Mouse (Mus musculus) hindbrain, embryonic 10.5 days (tissue): ENCODE results near the gene Chst15. TPM values are rescaled to one million over a fixed set of nuclear protein-coding genes. Genes with fewer than 3 reads are reported as not detected.
A peak's percentile ranks its signal among the peaks of the same experiment; 100 is the strongest.

ENCODE experiments used
- DNase-seq: peaks from one replicate; pipeline ENCODE4 v3.0.0-alpha.2; 2017; ENCODE audit warnings: low spot score
- H3K27ac ChIP-seq: fragments of 300-500 bp; sonication (generic); 2 replicates; pipeline ENCODE4 v1.5.1; 2016; ENCODE audit warnings: mild to moderate bottlenecking, moderate library complexity
- H3K27me3 ChIP-seq: fragments of 300-500 bp; sonication (generic); 2 replicates; pipeline ENCODE4 v1.6.1; 2016; ENCODE audit warnings: mild to moderate bottlenecking; ENCODE audit not compliant: poor library complexity, insufficient read depth, severe bottlenecking
- H3K36me3 ChIP-seq: fragments of 300-500 bp; sonication (generic); 2 replicates; pipeline ENCODE4 v1.6.1; 2016; ENCODE audit warnings: mild to moderate bottlenecking, moderate library complexity
- H3K4me1 ChIP-seq: fragments of 300-500 bp; sonication (generic); replicated peaks from 2 replicates; pipeline ENCODE4 v1.6.1; 2016; ENCODE audit warnings: mild to moderate bottlenecking
- H3K4me3 ChIP-seq: fragments of 300-500 bp; sonication (generic); 2 replicates; pipeline ENCODE4 v1.5.1; 2016; ENCODE audit warnings: mild to moderate bottlenecking, moderate library complexity
- H3K9me3 ChIP-seq: fragments of 300-500 bp; sonication (generic); 2 replicates; pipeline ENCODE4 v1.6.1; 2016; ENCODE audit warnings: mild to moderate bottlenecking, moderate library complexity
- WGBS: fragments of 180-500 bp; shearing (Covaris S2); methylation state at CpG from one replicate; pipeline ENCODE4 v1.1.7; 2016; 5-methylcytosine and 5-hydroxymethylcytosine counted together
- polyA plus RNA-seq: library from polyadenylated mRNA; unstranded; fragments of >200 nt; fragmentation: Nextera tagmentation; extraction: Ambion mirVana; gene quantifications from 2 replicates; pipeline ENCODE4 v1.2.1, GENCODE M21; 2016

Gene Chst15
- polyA plus RNA-seq, 1 experiment from 2014 or later = 25.9 TPM

GRCm38 (mm10) chr7:132243225-132243624, 73.8 kb downstream of the Chst15 start:
- peaks cover 84% of the 10 kb centered on the region for H3K36me3 ChIP-seq
- H3K4me1 ChIP-seq = peaks cover 38% of the 10 kb centered on the region
- H3K9me3 ChIP-seq = no peaks in the 10 kb centered on the region
- H3K4me3 ChIP-seq = no peak overlapping the region
- H3K27ac ChIP-seq = peak overlapping the region; percentile 53; the same call in 1 of the 2 replicates
- WGBS = 89% methylated on average over 5 of the region's 5 CpGs
- no peaks in the 10 kb centered on the region for H3K27me3 ChIP-seq
- no peak for DNase-seq

- WGBS = 53% methylated on average over 4 of the region's 4 CpGs
- peak overlapping the region; percentile 56 for H3K27ac ChIP-seq
- peaks cover 90% of the 10 kb centered on the region for H3K36me3 ChIP-seq
Observed at GRCm38 (mm10) chr7:132242617-132243141, 74.3 kb downstream of the Chst15 start.

GRCm38 (mm10) chr7:132238921-132239320, 78.1 kb downstream of the Chst15 start:
- DNase-seq = no peak
- Histone ChIP-seq H3K9me3 (no peaks in the 10 kb centered on the region), H3K36me3 (peaks cover 90% of the 10 kb centered on the region)

More at GRCm38 (mm10) chr7:132242617-132243141, 74.3 kb downstream of the Chst15 start:
- Histone ChIP-seq H3K4me1 (peaks cover 35% of the 10 kb centered on the region), H3K9me3 (no peaks in the 10 kb centered on the region), H3K27me3 (no peaks in the 10 kb centered on the region), H3K4me3 (no peak overlapping the region)
- DNase-seq = no peak

GRCm38 (mm10) chr7:132237191-132237590, 79.8 kb downstream of the Chst15 start:
- H3K4me3 ChIP-seq = no peak overlapping the region
- peaks cover 73% of the 10 kb centered on the region for H3K36me3 ChIP-seq
- H3K27ac ChIP-seq = no peak overlapping the region
- DNase-seq = no peak
- peaks cover 40% of the 10 kb centered on the region for H3K4me1 ChIP-seq
- 80% methylated on average over 4 of the region's 4 CpGs for WGBS
- no peaks in the 10 kb centered on the region for H3K27me3 ChIP-seq
- H3K9me3 ChIP-seq = no peaks in the 10 kb centered on the region

More at GRCm38 (mm10) chr7:132238921-132239320, 78.1 kb downstream of the Chst15 start:
- Histone ChIP-seq H3K27me3 (no peaks in the 10 kb centered on the region), H3K4me3 (no peak overlapping the region), H3K27ac (no peak overlapping the region), H3K4me1 (peaks cover 33% of the 10 kb centered on the region)
- 92% methylated on average over 3 of the region's 3 CpGs for WGBS

GRCm38 (mm10) chr7:132236789-132237188, 80.2 kb downstream of the Chst15 start:
- WGBS = 80% methylated on average over 8 of the region's 8 CpGs
- Histone ChIP-seq H3K27me3 (no peaks in the 10 kb centered on the region), H3K27ac (peak overlapping the region; percentile 40)

GRCm38 (mm10) chr7:132234250-132234649, 82.8 kb downstream of the Chst15 start:
- Histone ChIP-seq H3K4me3 (no peak overlapping the region), H3K4me1 (peaks cover 47% of the 10 kb centered on the region), H3K27ac (peak overlapping the region; percentile 69), H3K27me3 (no peaks in the 10 kb centered on the region), H3K9me3 (no peaks in the 10 kb centered on the region), H3K36me3 (peaks cover 43% of the 10 kb centered on the region)
- DNase-seq = no peak
- WGBS = 53% methylated on average over 3 of the region's 3 CpGs

More at GRCm38 (mm10) chr7:132236789-132237188, 80.2 kb downstream of the Chst15 start:
- no peak overlapping the region for H3K4me3 ChIP-seq
- H3K36me3 ChIP-seq = peaks cover 69% of the 10 kb centered on the region
- DNase-seq = no peak
- H3K9me3 ChIP-seq = no peaks in the 10 kb centered on the region
- peaks cover 39% of the 10 kb centered on the region for H3K4me1 ChIP-seq

GRCm38 (mm10) chr7:132233732-132234131, 83.3 kb downstream of the Chst15 start:
- DNase-seq = no peak
- no peaks in the 10 kb centered on the region for H3K9me3 ChIP-seq
- H3K4me3 ChIP-seq = no peak overlapping the region
- no peaks in the 10 kb centered on the region for H3K27me3 ChIP-seq
- WGBS = 79% methylated on average over 4 of the region's 4 CpGs
- H3K27ac ChIP-seq = peak overlapping the region; percentile 69
- peaks cover 50% of the 10 kb centered on the region for H3K4me1 ChIP-seq
- H3K36me3 ChIP-seq = peaks cover 38% of the 10 kb centered on the region

- Histone ChIP-seq H3K4me3 (no peak overlapping the region), H3K27ac (peak overlapping the region; percentile 69), H3K4me1 (peaks cover 49% of the 10 kb centered on the region), H3K36me3 (peaks cover 30% of the 10 kb centered on the region), H3K27me3 (no peaks in the 10 kb centered on the region), H3K9me3 (no peaks in the 10 kb centered on the region)
- DNase-seq = peak; percentile 35
- WGBS = 15% methylated on average over 2 of the region's 2 CpGs
Observed at GRCm38 (mm10) chr7:132232937-132233336, 84.1 kb downstream of the Chst15 start.

GRCm38 (mm10) chr7:132231476-132231875, 85.6 kb downstream of the Chst15 start:
- no peak for DNase-seq
- peaks cover 50% of the 10 kb centered on the region for H3K4me1 ChIP-seq
- H3K4me3 ChIP-seq = no peak overlapping the region
- no peaks in the 10 kb centered on the region for H3K27me3 ChIP-seq
- H3K9me3 ChIP-seq = no peaks in the 10 kb centered on the region
- WGBS = 90% methylated on average over 3 of the region's 3 CpGs
- H3K27ac ChIP-seq = peak overlapping the region; percentile 23; the same call in 1 of the 2 replicates
- H3K36me3 ChIP-seq = peaks cover 16% of the 10 kb centered on the region

GRCm38 (mm10) chr7:132230961-132231360, 86.1 kb downstream of the Chst15 start:
- H3K27ac ChIP-seq = peak overlapping the region; percentile 57
- H3K4me3 ChIP-seq = no peak overlapping the region
- peaks cover 11% of the 10 kb centered on the region for H3K36me3 ChIP-seq
- no peaks in the 10 kb centered on the region for H3K9me3 ChIP-seq
- peaks cover 50% of the 10 kb centered on the region for H3K4me1 ChIP-seq
- DNase-seq = no peak
- WGBS = 82% methylated on average over 3 of the region's 3 CpGs
- H3K27me3 ChIP-seq = no peaks in the 10 kb centered on the region

- Histone ChIP-seq H3K9me3 (no peaks in the 10 kb centered on the region), H3K4me1 (peaks cover 21% of the 10 kb centered on the region), H3K4me3 (no peak overlapping the region), H3K27me3 (no peaks in the 10 kb centered on the region), H3K27ac (peak overlapping the region; percentile 36; the same call in 1 of the 2 replicates), H3K36me3 (no peaks in the 10 kb centered on the region)
- 92% methylated on average over 8 of the region's 8 CpGs for WGBS
- no peak for DNase-seq
Observed at GRCm38 (mm10) chr7:132227075-132227640, 89.9 kb downstream of the Chst15 start.

GRCm38 (mm10) chr7:132226379-132227074, 90.5 kb downstream of the Chst15 start:
- Histone ChIP-seq H3K27ac (peak overlapping the region; percentile 50; the same call in 1 of the 2 replicates), H3K9me3 (no peaks in the 10 kb centered on the region), H3K36me3 (no peaks in the 10 kb centered on the region), H3K4me3 (no peak overlapping the region), H3K27me3 (no peaks in the 10 kb centered on the region), H3K4me1 (peaks cover 21% of the 10 kb centered on the region)
- 67% methylated on average over 6 of the region's 6 CpGs for WGBS
- DNase-seq = peak; percentile 81
